Mouse (Mus musculus) thymus, postnatal 25 days (tissue): Measurements from ENCODE around the gene Cltc.
"Not testable (repeated sequence)": the region's sequence is repeated elsewhere in the genome, so short reads cannot be mapped to it uniquely, and the experiment has no call there.

Experiments
- DNase-seq: peaks from one replicate; pipeline ENCODE4 v3.0.0; 2022

Gene Cltc

GRCm38 (mm10) chr11:86738308-86738707 is 19.1 kb downstream of the Cltc start:
- not testable (repeated sequence) for DNase-seq

DNA sequence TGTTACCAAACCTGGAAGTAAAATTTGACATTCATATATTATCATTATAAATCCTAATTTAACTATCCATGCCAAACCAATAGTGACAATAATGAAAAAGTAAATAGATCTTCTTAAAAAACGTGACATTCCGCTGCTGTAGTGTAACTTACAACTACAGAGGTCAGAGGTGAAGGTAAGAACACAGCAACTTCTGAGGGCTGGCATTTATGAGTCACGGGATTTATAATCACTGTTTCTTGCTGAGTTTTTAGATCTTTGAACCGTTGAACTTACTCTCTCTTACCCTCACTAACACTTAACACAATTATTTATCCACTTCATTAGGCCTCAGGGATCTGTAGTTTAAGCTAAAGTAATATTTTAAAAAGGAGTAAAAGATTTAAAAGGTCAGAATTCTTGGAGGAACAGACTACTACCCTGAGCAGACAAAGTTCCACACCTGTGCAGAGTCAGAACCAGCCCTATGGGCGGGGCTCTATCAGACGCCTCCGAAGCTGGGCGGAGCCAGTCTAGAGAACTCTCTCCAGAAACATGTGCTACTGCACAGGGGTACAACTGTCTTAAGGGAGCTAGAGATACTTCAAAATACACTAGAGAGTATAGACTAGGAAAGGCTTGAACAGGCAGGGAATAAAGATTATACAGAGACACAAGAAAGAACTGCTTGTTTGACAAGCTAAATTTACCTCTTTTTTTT is 19.9 kb downstream of the Cltc start:
- no peak for DNase-seq

DNA sequence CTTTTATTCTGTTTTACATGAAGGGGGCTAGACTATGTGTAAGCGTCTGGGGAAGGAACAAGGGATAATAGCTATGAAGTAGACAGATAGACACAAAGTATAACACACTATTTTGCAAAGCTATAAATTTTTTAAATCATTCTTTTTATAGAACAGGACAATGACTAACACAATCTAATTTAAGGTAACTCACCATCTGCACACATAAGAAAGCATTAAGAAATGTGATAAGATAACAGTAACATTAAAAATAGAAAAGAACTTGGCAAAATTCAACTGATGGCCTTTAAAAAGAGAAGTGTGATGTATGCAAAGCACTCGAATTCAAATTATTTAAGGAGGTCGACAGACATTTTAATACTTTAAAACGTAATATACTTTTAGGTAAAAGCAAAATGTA is 22.4 kb downstream of the Cltc start:
- DNase-seq = no peak

DNA sequence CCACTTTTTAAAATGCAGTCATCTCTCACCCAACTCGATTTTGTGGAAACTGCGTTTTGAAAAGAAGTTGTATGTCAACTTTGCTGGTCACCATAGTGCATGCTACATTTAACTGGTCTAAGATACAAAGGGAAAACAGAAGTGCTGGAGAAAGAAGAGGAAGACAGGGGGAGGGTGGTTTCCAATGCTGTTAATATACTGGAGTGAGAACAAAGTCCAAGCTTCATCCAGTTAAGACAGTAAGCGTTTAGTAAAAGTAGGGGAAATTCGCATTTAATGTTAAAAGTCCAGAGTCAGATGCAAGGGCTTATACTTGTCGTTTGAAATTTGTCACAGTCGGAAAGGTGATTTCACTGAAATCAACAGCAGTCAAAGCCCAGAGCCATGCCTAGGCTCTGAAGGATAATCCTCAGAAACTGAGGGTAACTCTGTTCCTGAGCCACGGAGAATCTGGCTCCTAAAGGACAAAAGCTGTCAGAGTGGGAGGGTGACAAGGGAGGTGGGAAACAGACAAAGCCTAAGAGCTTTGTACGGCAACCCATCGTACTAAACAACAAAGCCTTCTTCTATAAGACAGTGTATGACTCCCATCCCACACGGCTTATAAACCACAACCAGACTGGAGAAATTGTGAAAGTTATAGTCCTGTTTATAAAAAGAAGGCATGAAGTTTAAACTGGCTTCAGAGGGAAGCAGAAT is 23.0 kb downstream of the Cltc start:
- DNase-seq = no peak

DNA sequence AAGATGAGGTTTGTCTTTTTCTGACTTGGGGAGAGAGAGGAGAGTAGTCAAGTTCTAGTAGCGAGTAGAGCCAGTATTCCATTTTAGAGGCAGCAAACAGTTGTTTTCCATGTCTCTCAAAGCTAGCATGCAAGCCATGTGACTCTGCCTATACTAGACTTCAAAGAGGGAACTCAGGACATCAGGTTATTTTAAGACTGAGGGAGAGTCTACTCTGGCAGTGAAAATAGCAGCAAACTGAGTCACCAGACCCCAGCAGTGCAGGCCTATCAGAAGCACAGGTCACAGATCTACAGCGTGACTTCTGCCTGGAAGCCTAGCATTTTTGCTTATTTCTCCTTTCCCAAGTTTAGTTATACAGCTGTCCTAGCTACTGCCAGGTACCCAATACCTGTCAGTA is 25.9 kb downstream of the Cltc start:
- no peak for DNase-seq

- DNase-seq = no peak
Observed at GRCm38 (mm10) chr11:86725607-86726006, 31.8 kb downstream of the Cltc start.

DNA sequence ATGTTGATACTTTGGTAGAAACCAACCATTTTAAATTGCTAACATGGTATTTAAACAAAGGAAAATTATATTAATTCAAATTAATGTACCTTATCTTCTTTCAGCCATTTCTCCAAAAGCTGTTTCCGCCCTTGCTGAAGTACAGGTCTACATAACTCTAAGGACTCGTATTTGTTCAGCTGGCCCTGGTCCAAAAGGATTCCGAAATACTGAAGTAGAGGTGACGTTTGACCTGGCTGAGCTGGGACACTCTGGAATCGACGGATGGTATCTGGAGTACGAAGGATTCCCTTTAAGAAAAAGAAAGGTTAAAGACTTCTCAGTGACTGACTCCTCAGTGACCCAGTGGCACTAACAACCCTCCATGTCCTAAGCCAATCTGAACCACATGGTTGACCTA is 32.4 kb downstream of the Cltc start:
- DNase-seq = no peak

DNA sequence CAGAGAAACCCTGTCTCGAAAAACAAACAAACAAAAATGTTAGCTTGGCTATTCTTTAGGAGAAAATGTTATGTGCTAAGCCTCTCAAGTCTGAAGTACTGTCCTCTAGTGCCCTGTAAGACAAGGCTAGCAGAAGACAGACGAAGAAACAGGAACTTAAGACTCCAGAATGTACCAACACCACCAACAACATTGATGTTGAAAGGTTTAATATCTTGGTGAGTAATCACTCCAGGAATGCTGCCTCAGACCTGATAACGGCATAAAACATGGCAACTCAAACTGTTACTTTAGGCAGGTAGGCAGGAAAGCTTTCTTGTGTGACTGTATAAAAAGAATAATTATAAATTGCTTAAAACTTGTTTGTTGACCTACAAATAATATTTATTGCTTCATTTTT is 33.4 kb downstream of the Cltc start:
- no peak for DNase-seq

GRCm38 (mm10) chr11:86719390-86719789 is 38.0 kb downstream of the Cltc start:
- no peak for DNase-seq

DNA sequence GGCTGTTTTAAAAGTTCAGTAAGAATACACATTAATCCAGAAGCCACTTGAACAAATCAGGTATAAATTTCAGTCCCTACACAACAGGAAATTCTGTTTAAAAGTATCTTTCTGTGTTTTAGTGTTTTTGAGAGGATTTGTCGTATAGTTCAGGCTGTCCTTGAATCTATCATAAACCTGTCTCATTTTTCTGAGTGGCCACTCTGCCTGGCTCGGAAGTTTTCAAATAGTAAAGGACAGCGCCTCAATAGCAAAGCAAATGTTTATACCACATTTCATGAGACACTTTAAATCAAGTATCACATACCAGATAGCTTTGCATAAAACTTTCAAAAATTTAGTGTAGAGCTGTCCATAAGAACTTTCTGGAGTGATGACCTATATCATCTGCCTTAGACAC is 39.0 kb downstream of the Cltc start:
- DNase-seq = no peak

DNA sequence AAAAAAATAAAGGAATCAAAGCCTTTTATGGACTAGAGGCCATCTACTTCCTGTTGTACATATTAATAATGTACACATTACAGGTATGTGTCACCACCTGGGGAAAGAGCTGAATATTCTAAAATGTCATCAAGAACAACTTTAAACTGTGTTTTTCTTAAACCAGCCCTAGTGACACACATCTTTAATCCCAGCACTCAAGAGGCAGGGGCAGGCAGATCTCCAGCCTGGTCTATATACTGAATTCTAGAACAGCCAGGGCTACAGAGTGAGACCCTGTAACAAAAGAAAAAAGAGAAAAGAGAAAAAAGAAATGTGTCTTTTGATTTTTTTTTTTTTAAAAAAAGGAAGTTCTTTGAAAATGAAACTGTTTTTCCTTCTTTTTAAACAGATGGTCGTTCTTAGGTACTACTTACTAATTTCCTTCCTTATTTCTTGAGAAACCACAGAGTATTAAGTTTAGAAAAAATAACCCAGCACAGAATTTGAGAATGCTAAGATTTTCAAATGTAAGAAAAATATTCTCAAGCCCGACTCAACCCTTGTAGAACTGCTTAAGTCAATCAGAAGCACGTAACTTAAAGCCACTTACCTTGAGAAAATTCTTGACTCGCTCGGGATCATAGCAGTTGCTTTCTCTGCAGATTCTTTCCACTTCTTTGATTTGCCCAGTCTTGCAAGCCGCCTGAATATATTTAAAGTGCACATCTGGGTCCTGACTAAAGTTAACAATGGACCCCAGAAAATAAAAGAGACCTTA is 39.9 kb downstream of the Cltc start:
- no peak for DNase-seq

DNA sequence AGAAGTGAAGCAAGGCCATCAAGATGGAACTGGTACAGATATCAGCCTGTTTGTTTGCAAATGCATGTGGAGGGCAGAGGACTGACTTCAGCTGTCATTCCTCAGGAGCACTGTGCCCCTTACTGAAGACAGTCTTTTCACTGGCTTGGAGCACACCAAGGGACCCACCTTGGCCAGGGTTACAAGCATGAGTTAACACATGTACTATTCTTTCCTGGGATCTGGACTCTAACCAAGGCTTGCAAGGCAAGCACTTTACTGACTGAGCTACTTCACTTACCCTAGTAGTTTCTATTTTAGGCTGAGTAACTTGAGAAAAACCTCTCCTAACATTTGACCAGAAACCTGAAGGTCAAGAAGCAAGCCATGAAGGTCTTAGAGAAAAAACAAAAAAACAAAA is 42.8 kb downstream of the Cltc start:
- DNase-seq = no peak

DNA sequence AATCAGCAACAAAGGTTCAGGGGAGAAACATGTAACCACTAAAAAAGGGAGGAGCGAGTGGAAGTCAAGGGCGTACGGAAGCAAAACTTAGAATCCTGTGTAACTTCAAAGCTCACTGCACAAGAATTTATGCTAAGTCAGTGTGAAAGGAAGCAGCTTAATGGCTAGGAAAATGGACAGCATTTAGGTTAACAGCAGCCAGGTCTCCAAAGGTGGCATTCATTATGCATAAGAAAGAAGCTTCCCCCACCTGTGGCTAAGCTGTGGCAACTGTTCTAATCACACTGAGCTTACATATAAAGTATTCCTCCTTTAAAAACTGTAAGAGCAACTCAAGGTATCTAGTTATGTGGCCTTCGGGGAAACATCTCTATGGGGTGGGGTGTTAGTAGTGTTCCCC is 56.2 kb downstream of the Cltc start:
- no peak for DNase-seq

- DNase-seq = no peak
Observed at GRCm38 (mm10) chr11:86695461-86695860, 61.9 kb downstream of the Cltc start.

GRCm38 (mm10) chr11:86692546-86692945 is 64.8 kb downstream of the Cltc start:
- no peak for DNase-seq

DNA sequence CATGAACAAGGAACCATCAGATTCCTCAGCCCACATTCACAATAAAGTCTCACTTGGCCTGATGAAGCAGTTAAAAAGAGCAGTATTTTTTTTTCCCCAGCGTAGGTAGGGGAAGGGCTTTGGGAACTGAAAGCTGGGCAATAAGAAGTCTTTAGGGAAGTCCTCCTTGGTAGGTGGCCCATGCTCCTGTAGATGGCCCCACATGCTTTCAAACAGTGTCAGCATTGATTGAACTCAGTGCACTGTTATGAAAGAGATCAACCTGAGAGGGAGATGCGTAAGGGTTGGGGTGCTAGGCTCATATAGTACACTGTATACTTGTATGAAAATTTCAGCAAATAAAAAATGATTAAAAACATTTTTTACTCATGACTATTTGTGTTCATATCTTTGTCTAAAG is 65.4 kb downstream of the Cltc start:
- no peak for DNase-seq

DNA sequence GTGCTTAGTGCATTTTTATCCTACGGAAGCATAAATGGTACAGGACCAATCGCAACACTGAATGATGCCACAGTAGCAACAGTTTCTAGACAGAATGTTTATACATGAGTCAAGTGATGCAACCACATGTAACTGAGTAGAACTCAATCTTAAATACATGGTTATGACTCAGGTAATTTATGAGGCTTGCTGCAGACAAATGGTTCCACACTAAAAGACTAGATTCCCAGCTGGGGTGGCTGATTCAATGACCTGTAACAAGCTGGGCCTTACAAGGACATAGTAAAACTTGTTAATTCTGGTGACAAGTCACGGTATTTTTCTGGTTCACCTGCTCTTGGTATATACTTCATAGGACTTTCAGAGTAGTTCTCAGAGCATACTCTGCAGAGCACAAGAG is 65.9 kb downstream of the Cltc start:
- DNase-seq = no peak

DNA sequence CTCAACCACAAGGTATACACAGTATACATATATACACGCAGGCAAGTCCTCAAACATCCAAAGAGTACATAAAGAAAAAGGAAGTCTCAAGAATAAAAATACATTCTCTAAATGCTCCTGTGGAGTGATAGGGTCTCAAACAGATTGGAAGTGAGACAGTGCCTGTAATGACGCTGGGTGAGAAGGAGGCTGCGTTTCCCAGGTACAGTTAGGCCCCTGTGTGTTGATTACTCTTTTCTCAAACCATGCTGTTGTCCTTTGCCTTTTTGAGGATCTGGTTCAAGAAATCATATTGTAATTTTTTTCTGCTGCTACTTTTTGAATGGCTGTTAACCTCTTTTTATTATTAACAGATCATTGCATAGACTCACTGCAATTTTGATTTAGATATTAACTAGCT is 67.0 kb downstream of the Cltc start:
- no peak for DNase-seq

DNA sequence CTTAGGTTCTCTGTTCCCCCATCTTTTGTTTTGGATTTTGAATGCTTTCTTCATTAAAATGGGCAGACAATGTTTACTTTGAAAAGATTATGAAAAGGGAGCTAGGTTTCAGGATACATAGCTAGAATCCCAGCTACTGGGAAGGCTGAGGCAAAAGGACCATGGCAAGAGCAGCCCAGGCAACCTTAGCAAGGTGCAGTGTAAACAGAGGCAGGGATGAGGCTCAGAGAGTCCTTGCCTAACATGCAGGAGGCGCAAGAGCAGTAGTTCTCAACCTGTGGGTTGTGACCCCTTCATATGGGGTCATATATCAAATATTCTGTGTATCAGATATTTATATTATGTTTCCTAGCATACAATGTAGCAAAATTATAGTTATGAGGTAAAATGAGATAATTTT is 72.0 kb downstream of the Cltc start:
- no peak for DNase-seq

DNA sequence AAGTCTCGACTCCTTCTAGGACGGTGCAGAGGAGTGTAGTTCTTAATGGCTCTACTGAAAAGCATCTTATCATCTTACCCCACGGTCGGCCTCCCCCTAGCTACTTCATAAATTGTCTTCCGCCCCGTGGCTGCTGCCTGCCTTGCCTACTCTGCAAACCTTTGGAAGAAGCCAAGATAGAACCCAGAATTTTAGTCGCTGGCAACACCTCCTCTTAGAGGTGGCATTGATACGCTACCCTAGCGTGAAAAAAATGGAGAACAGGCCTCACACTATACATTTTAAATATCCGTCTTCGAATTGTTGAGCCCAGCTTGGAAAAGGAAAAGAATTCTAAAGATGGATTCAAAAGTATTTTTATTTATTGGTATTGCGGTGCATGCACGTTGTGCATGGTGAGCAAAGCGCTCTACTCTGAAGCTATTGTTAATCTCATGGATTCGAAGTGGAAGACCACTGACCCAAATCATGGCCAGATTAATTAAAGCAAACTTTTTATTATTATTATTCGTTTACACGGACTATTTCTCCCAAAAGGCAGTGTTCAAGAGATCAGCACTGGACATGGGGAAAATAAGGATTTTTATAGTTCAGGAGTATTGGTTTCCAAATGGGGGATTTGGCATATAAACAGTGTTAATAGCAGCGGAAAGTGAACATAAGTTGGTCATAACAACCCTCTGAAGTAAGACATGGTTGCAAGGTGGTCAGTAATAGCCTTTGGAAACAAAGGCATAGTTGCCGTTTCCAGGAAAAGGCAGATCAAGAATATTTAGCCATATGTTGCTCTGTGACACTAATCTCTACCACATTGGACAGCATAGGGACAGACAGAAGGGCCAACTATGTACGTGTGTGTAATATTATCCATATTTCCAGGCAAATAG is 73.0 kb downstream of the Cltc start:
- no peak for DNase-seq

GRCm38 (mm10) chr11:86683395-86684125 is 73.8 kb downstream of the Cltc start, which contains the start of the genes Vmp1 and Ptrh2:
TSS of gene Vmp1 (minus strand) at chr11:86683836.
TSS of gene Ptrh2 (plus strand) at chr11:86683985.
- peak; percentile 86 for DNase-seq

GRCm38 (mm10) chr11:86682861-86683260 is 74.5 kb downstream of the Cltc start:
- no peak for DNase-seq
